Mouse (Mus musculus): ENCODE data around the gene Smagp. TPM values are rescaled to one million over a fixed set of nuclear protein-coding genes. Genes with fewer than 3 reads are reported as not detected.

Gene Smagp
- polyA plus RNA-seq, 1 experiment from 2014 or later = 33.3 TPM

Small RNAs within 50 kb of the gene (microRNA-seq; reads per million reads assigned to microRNA genes)
- gene Mir6961 = not detected

Other genes with a start within 250 kb of the Smagp start
- gene Gm5475, start 214.8 kb downstream of the Smagp start, polyA plus RNA-seq (2014; fragmentation: Nextera tagmentation; extraction: Ambion mirVana) = not detected in 2 replicates
- 13.5 and 18.2 TPM in 2 replicates for gene Slc11a2, start 211.9 kb downstream of the Smagp start, polyA plus RNA-seq (2014; fragmentation: Nextera tagmentation; extraction: Ambion mirVana)
- gene Letmd1, start 167.9 kb downstream of the Smagp start, polyA plus RNA-seq (2014; fragmentation: Nextera tagmentation; extraction: Ambion mirVana) = 29.8 and 30.4 TPM in 2 replicates
- gene Csrnp2, start 141.5 kb downstream of the Smagp start, polyA plus RNA-seq (2014; fragmentation: Nextera tagmentation; extraction: Ambion mirVana) = 12.0 and 12.6 TPM in 2 replicates
- gene Tfcp2, start 84.9 kb downstream of the Smagp start, polyA plus RNA-seq (2014; fragmentation: Nextera tagmentation; extraction: Ambion mirVana) = 26.5 and 30.1 TPM in 2 replicates
- gene Pou6f1, start 37.0 kb downstream of the Smagp start, polyA plus RNA-seq (2014; fragmentation: Nextera tagmentation; extraction: Ambion mirVana) = 9.3 and 9.6 TPM in 2 replicates
- 232 and 245 TPM in 2 replicates for gene Dazap2, start 21.6 kb downstream of the Smagp start, polyA plus RNA-seq (2014; fragmentation: Nextera tagmentation; extraction: Ambion mirVana)
- gene Bin2, start 32.6 kb upstream of the Smagp start, polyA plus RNA-seq (2014; fragmentation: Nextera tagmentation; extraction: Ambion mirVana) = 3.2 and 6.6 TPM in 2 replicates
- gene Cela1, start 51.0 kb upstream of the Smagp start, polyA plus RNA-seq (2014; fragmentation: Nextera tagmentation; extraction: Ambion mirVana) = 6.2 and 25.7 TPM in 2 replicates
- 3.0 and 3.3 TPM in 2 replicates for gene Galnt6, start 92.4 kb upstream of the Smagp start, polyA plus RNA-seq (2014; fragmentation: Nextera tagmentation; extraction: Ambion mirVana)
- gene Slc4a8, start 124.8 kb upstream of the Smagp start, polyA plus RNA-seq (2014; fragmentation: Nextera tagmentation; extraction: Ambion mirVana) = 5.6 and 5.7 TPM in 2 replicates
- 3.6 and 5.7 TPM in 2 replicates for gene Scn8a, start 232.9 kb upstream of the Smagp start, polyA plus RNA-seq (2014; fragmentation: Nextera tagmentation; extraction: Ambion mirVana)